Mouse (Mus musculus): ENCODE results near the gene Gm17359. TPM values are rescaled to one million over a fixed set of nuclear protein-coding genes. Genes with fewer than 3 reads are reported as not detected.
A peak's percentile ranks its signal among the peaks of the same experiment; 100 is the strongest.
"Not testable (repeated sequence)": the region's sequence is repeated elsewhere in the genome, so short reads cannot be mapped to it uniquely, and the experiment has no call there.

Gm17359 gene
- polyA plus RNA-seq, 1 experiment = 0.08 TPM

DNA sequence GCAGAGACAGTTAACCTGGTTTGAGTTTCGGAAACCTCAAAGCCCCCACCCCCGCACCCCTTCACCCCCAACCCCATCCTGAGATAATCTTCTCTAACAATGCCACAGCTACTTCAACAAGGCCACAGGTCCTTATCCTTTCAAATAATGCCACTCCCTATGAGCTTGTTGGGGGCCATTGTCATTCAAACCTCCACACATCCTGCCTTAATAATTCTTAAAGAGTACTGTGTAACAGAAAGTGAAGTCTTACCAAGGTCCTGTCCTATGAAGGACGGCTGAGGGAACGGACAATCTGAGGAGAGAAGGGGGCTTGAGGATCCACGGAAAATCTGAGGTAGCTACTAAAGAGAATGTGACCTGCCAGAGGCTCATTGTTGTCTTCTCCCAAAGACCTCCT lies 98.5 kb downstream of the Gm17359 start:
- 77% methylated on average over 5 of the region's 5 CpGs for WGBS
- H3K4me1 ChIP-seq (ENCODE audit: control insufficient read depth, insufficient read depth, low read length) = no peaks in the 10 kb centered on the region
- H3K27me3 ChIP-seq (replicated peaks; ENCODE audit: control insufficient read depth, insufficient read depth, low read length) = no peaks in the 10 kb centered on the region
- DNase-seq = no peak
- no peak for TF ChIP-seq POLR2A (IDR thresholded peaks at IDR 0.05; ENCODE audit: low read depth, low read length)
- TF ChIP-seq CTCF (conservative IDR thresholded peaks at IDR 0.05; ENCODE audit: insufficient read depth, insufficient read length, low read depth, low read length) = no peak
- H3K4me3 ChIP-seq (ENCODE audit: insufficient read depth, low read depth, low read length) = no peak overlapping the region
- H3K27ac ChIP-seq (ENCODE audit: insufficient read depth, low read depth, low read length) = no peak overlapping the region
- no peaks in the 10 kb centered on the region for H3K36me3 ChIP-seq (ENCODE audit: control insufficient read depth, insufficient read depth, low read length)

- no peak for DNase-seq
- Histone ChIP-seq H3K27me3 (replicated peaks; ENCODE audit: control insufficient read depth, insufficient read depth, low read length) (no peaks in the 10 kb centered on the region), H3K4me1 (ENCODE audit: control insufficient read depth, insufficient read depth, low read length) (no peaks in the 10 kb centered on the region), H3K4me3 (ENCODE audit: insufficient read depth, low read depth, low read length) (no peak overlapping the region), H3K36me3 (ENCODE audit: control insufficient read depth, insufficient read depth, low read length) (no peaks in the 10 kb centered on the region), H3K27ac (ENCODE audit: insufficient read depth, low read depth, low read length) (no peak overlapping the region)
- TF ChIP-seq POLR2A (IDR thresholded peaks at IDR 0.05; ENCODE audit: low read depth, low read length) (no peak), CTCF (conservative IDR thresholded peaks at IDR 0.05; ENCODE audit: insufficient read depth, insufficient read length, low read depth, low read length) (no peak)
- WGBS = 83% methylated on average over 7 of the region's 7 CpGs
These were observed 99.7 kb downstream of the Gm17359 start for GRCm38 (mm10) chr3:79436186-79436585.

GRCm38 (mm10) chr3:79438276-79438675 lies 101.8 kb downstream of the Gm17359 start:
- 99% methylated on average over 3 of the region's 3 CpGs for WGBS
- DNase-seq = no peak

DNA sequence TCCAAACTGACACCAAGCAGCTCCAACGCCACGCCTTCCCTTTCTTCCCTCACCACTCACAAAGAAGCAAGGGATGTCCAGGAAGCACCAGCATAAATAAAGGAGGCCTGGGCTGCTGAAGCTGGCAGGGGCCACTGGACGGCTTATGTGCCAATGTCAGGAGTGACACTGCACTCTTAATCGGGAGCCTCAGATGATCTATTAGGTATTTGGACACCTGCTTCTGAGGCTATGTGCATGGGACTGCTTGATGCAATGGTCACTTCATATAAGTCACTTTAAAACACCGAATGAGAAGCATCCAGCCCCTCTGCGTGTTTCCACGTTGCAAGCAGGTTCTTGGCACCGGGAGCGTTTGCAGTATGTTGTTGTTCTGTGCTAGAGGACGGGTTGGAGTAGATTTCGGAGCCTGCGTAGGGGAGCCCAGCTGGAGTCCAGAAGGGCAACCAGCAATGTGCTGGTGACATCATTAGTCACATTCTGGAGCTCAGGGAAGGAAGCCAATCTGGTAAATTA lies 104.6 kb downstream of the Gm17359 start:
- Histone ChIP-seq H3K27me3 (replicated peaks; ENCODE audit: control insufficient read depth, insufficient read depth, low read length) (no peaks in the 10 kb centered on the region), H3K27ac (ENCODE audit: insufficient read depth, low read depth, low read length) (no peak overlapping the region), H3K4me1 (ENCODE audit: control insufficient read depth, insufficient read depth, low read length) (no peaks in the 10 kb centered on the region), H3K36me3 (ENCODE audit: control insufficient read depth, insufficient read depth, low read length) (no peaks in the 10 kb centered on the region), H3K4me3 (ENCODE audit: insufficient read depth, low read depth, low read length) (no peak overlapping the region)
- TF ChIP-seq POLR2A (IDR thresholded peaks at IDR 0.05; ENCODE audit: low read depth, low read length) = no peak
- TF ChIP-seq CTCF (conservative IDR thresholded peaks at IDR 0.05; ENCODE audit: insufficient read depth, insufficient read length, low read depth, low read length) = no peak
- 44% methylated on average over 12 of the region's 12 CpGs for WGBS
- peak; percentile 78 for DNase-seq

More at GRCm38 (mm10) chr3:79438276-79438675, 101.8 kb downstream of the Gm17359 start:
- TF ChIP-seq CTCF (conservative IDR thresholded peaks at IDR 0.05; ENCODE audit: insufficient read depth, insufficient read length, low read depth, low read length) (no peak), POLR2A (IDR thresholded peaks at IDR 0.05; ENCODE audit: low read depth, low read length) (no peak)
- no peak overlapping the region for H3K27ac ChIP-seq (ENCODE audit: insufficient read depth, low read depth, low read length)
- H3K27me3 ChIP-seq (replicated peaks; ENCODE audit: control insufficient read depth, insufficient read depth, low read length) = no peaks in the 10 kb centered on the region
- H3K36me3 ChIP-seq (ENCODE audit: control insufficient read depth, insufficient read depth, low read length) = no peaks in the 10 kb centered on the region
- no peaks in the 10 kb centered on the region for H3K4me1 ChIP-seq (ENCODE audit: control insufficient read depth, insufficient read depth, low read length)
- no peak overlapping the region for H3K4me3 ChIP-seq (ENCODE audit: insufficient read depth, low read depth, low read length)

DNA sequence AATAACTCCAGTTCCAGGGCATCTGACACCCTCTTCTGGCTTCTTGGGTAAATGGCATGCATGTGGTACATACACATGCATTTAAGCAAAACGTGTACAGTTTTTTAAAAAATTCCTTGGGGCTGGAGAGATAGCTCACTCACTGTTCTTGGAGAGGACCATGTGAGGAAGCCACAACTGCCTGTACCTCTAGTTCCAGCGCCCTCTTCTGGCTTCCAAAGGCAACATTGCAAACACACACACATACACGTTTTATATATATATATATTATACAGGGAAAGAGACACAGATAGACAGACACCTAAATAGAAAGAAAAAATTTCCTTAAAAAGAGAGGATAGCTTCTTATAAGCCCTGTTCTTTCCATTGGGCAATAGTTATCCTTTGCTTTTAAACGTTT lies 107.4 kb downstream of the Gm17359 start:
- 72% methylated on average over 4 of the region's 4 CpGs for WGBS
- H3K27ac ChIP-seq (ENCODE audit: insufficient read depth, low read depth, low read length) = no peak overlapping the region
- DNase-seq = no peak
- no peaks in the 10 kb centered on the region for H3K4me1 ChIP-seq (ENCODE audit: control insufficient read depth, insufficient read depth, low read length)
- H3K27me3 ChIP-seq (replicated peaks; ENCODE audit: control insufficient read depth, insufficient read depth, low read length) = no peaks in the 10 kb centered on the region
- H3K4me3 ChIP-seq (ENCODE audit: insufficient read depth, low read depth, low read length) = no peak overlapping the region
- H3K36me3 ChIP-seq (ENCODE audit: control insufficient read depth, insufficient read depth, low read length) = no peaks in the 10 kb centered on the region
- no peak for TF ChIP-seq POLR2A (IDR thresholded peaks at IDR 0.05; ENCODE audit: low read depth, low read length)
- no peak for TF ChIP-seq CTCF (conservative IDR thresholded peaks at IDR 0.05; ENCODE audit: insufficient read depth, insufficient read length, low read depth, low read length)

- WGBS = 76% methylated on average over 8 of the region's 8 CpGs
- no peak overlapping the region for H3K27ac ChIP-seq (ENCODE audit: insufficient read depth, low read depth, low read length)
- no peaks in the 10 kb centered on the region for H3K4me1 ChIP-seq (ENCODE audit: control insufficient read depth, insufficient read depth, low read length)
- no peak for DNase-seq
- no peak overlapping the region for H3K4me3 ChIP-seq (ENCODE audit: insufficient read depth, low read depth, low read length)
- H3K36me3 ChIP-seq (ENCODE audit: control insufficient read depth, insufficient read depth, low read length) = no peaks in the 10 kb centered on the region
- TF ChIP-seq CTCF (conservative IDR thresholded peaks at IDR 0.05; ENCODE audit: insufficient read depth, insufficient read length, low read depth, low read length) (no peak), POLR2A (IDR thresholded peaks at IDR 0.05; ENCODE audit: low read depth, low read length) (no peak)
- no peaks in the 10 kb centered on the region for H3K27me3 ChIP-seq (replicated peaks; ENCODE audit: control insufficient read depth, insufficient read depth, low read length)
These were observed 108.6 kb downstream of the Gm17359 start for GRCm38 (mm10) chr3:79445041-79445440.

DNA sequence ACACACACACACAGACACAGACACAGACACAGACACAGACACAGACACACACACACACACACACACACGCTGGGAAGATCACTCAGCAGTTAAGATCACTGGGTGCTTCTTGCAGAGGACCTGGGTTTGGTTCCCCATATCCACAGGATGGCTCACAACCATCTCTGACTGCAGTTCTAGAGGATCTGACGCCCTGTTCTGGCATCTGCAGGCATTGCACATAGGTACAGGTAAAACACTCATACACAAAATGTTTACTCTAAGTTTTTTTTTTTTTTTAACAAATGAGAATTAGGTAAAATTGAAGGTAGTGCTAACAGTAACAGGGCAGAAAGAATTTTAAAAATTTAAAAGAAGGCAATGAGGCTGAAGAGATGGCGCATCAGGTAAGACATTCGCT lies 109.7 kb downstream of the Gm17359 start:
- Histone ChIP-seq H3K27ac (ENCODE audit: insufficient read depth, low read depth, low read length) (no peak overlapping the region), H3K36me3 (ENCODE audit: control insufficient read depth, insufficient read depth, low read length) (no peaks in the 10 kb centered on the region), H3K4me1 (ENCODE audit: control insufficient read depth, insufficient read depth, low read length) (no peaks in the 10 kb centered on the region), H3K27me3 (replicated peaks; ENCODE audit: control insufficient read depth, insufficient read depth, low read length) (no peaks in the 10 kb centered on the region), H3K4me3 (ENCODE audit: insufficient read depth, low read depth, low read length) (no peak overlapping the region)
- TF ChIP-seq CTCF (conservative IDR thresholded peaks at IDR 0.05; ENCODE audit: insufficient read depth, insufficient read length, low read depth, low read length) = no peak
- no peak for DNase-seq
- WGBS = 95% methylated on average over 4 of the region's 4 CpGs

DNA sequence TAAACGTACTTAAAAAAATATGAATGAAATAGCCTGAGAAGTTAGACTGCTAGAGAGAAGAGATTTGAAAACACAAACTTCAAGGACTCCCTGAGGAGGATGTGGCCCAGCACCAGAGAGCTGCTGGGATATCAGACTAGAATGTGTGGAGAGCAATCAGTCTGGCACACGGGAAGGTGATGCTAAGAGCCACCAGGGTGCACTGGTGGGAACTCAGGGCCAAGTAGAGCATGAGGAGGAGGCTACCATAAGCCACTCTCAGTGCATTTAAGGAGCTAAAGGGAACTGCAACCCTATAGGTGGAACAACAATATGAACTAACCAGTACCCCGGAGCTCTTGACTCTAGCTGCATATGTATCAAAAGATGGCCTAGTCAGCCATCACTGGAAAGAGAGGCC lies 110.2 kb downstream of the Gm17359 start:
- not testable (repeated sequence) for H3K27ac ChIP-seq (ENCODE audit: insufficient read depth, low read depth, low read length); DNase-seq; H3K4me3 ChIP-seq (ENCODE audit: insufficient read depth, low read depth, low read length); H3K4me1 ChIP-seq (ENCODE audit: control insufficient read depth, insufficient read depth, low read length); H3K27me3 ChIP-seq (replicated peaks; ENCODE audit: control insufficient read depth, insufficient read depth, low read length); H3K36me3 ChIP-seq (ENCODE audit: control insufficient read depth, insufficient read depth, low read length)
- WGBS = 81% methylated on average over 3 of the region's 3 CpGs

Measured in kidney, adult 2 months (tissue).